Mouse (Mus musculus): ENCODE data around the gene Ctr9. TPM values are rescaled to one million over a fixed set of nuclear protein-coding genes. Genes with fewer than 3 reads are reported as not detected.
A peak's percentile ranks its signal among the peaks of the same experiment; 100 is the strongest.

Gene Ctr9
- polyA plus RNA-seq, 1 experiment, result 3.9 TPM

GRCm38 (mm10) chr7:111080876-111081275 is 52.1 kb downstream of the Ctr9 start:
- Histone ChIP-seq H3K4me3 (ENCODE audit: low read depth, low read length) (peak overlapping the region; percentile 60; the same call in 1 of the 2 replicates), H3K27ac (ENCODE audit: insufficient read depth, low read depth, low read length) (no peak overlapping the region), H3K36me3 (ENCODE audit: control insufficient read depth, insufficient read depth, low read length) (peaks cover 49% of the 10 kb centered on the region), H3K4me1 (ENCODE audit: control insufficient read depth, insufficient read depth, insufficient read length, low read length) (no peaks in the 10 kb centered on the region; the same call in 1 of the 2 replicates), H3K27me3 (ENCODE audit: control insufficient read depth, insufficient read depth, low read length) (no peaks in the 10 kb centered on the region)
- WGBS, result 33% methylated on average over 3 of the region's 3 CpGs
- TF ChIP-seq POLR2A (IDR thresholded peaks at IDR 0.05; ENCODE audit: low read depth, low read length) (no peak), CTCF (IDR thresholded peaks at IDR 0.05; ENCODE audit: extremely low read depth, insufficient read length, insufficient replicate concordance, low read depth, low read length) (no peak)

- WGBS, result 1% methylated on average over 83 of the region's 83 CpGs
- no peak for TF ChIP-seq CTCF (IDR thresholded peaks at IDR 0.05; ENCODE audit: extremely low read depth, insufficient read length, insufficient replicate concordance, low read depth, low read length)
- no peak; the same call in 1 of the 2 replicates for TF ChIP-seq POLR2A (IDR thresholded peaks at IDR 0.05; ENCODE audit: low read depth, low read length)
Measured at GRCm38 (mm10) chr7:111082043-111082821, 53.5 kb downstream of the Ctr9 start.

GRCm38 (mm10) chr7:111082822-111083732 is 54.3 kb downstream of the Ctr9 start, which contains the start of gene Eif4g2:
Gene Eif4g2 (minus strand): TSS chr7:111083030.
- Histone ChIP-seq H3K27me3 (ENCODE audit: control insufficient read depth, insufficient read depth, low read length) (no peaks in the 10 kb centered on the region), H3K27ac (ENCODE audit: insufficient read depth, low read depth, low read length) (peak within 1 kb of the TSS; percentile 98), H3K4me1 (ENCODE audit: control insufficient read depth, insufficient read depth, insufficient read length, low read length) (no peaks in the 10 kb centered on the region; the same call in 1 of the 2 replicates), H3K36me3 (ENCODE audit: control insufficient read depth, insufficient read depth, low read length) (peaks cover 29% of the 10 kb centered on the region), H3K4me3 (ENCODE audit: low read depth, low read length) (peak within 1 kb of the TSS; percentile 96)
- WGBS, result under 1% methylated on average over 70 of the region's 70 CpGs
- TF ChIP-seq POLR2A (IDR thresholded peaks at IDR 0.05; ENCODE audit: low read depth, low read length) (peak; percentile 99), CTCF (IDR thresholded peaks at IDR 0.05; ENCODE audit: extremely low read depth, insufficient read length, insufficient replicate concordance, low read depth, low read length) (no peak)

More at GRCm38 (mm10) chr7:111082043-111082821, 53.5 kb downstream of the Ctr9 start:
- H3K4me3 ChIP-seq (ENCODE audit: low read depth, low read length), result peak overlapping the region; percentile 96
- H3K36me3 ChIP-seq (ENCODE audit: control insufficient read depth, insufficient read depth, low read length), result peaks cover 36% of the 10 kb centered on the region
- H3K4me1 ChIP-seq (ENCODE audit: control insufficient read depth, insufficient read depth, insufficient read length, low read length), result no peaks in the 10 kb centered on the region; the same call in 1 of the 2 replicates
- peak overlapping the region; percentile 98 for H3K27ac ChIP-seq (ENCODE audit: insufficient read depth, low read depth, low read length)
- H3K27me3 ChIP-seq (ENCODE audit: control insufficient read depth, insufficient read depth, low read length), result no peaks in the 10 kb centered on the region

- no peaks in the 10 kb centered on the region for H3K27me3 ChIP-seq (ENCODE audit: control insufficient read depth, insufficient read depth, low read length)
- H3K4me3 ChIP-seq (ENCODE audit: low read depth, low read length), result peak overlapping the region; percentile 73; the same call in 1 of the 2 replicates
- H3K27ac ChIP-seq (ENCODE audit: insufficient read depth, low read depth, low read length), result peak overlapping the region; percentile 98
- no peaks in the 10 kb centered on the region; the same call in 1 of the 2 replicates for H3K4me1 ChIP-seq (ENCODE audit: control insufficient read depth, insufficient read depth, insufficient read length, low read length)
- TF ChIP-seq CTCF (IDR thresholded peaks at IDR 0.05; ENCODE audit: extremely low read depth, insufficient read length, insufficient replicate concordance, low read depth, low read length) (no peak), POLR2A (IDR thresholded peaks at IDR 0.05; ENCODE audit: low read depth, low read length) (no peak)
- 3% methylated on average over 4 of the region's 4 CpGs for WGBS
- peaks cover 25% of the 10 kb centered on the region for H3K36me3 ChIP-seq (ENCODE audit: control insufficient read depth, insufficient read depth, low read length)
Measured at GRCm38 (mm10) chr7:111083733-111084120, 55.0 kb downstream of the Ctr9 start.

GRCm38 (mm10) chr7:111084443-111084842 is 55.7 kb downstream of the Ctr9 start:
- Histone ChIP-seq H3K4me1 (ENCODE audit: control insufficient read depth, insufficient read depth, insufficient read length, low read length) (no peaks in the 10 kb centered on the region; the same call in 1 of the 2 replicates), H3K27me3 (ENCODE audit: control insufficient read depth, insufficient read depth, low read length) (no peaks in the 10 kb centered on the region), H3K27ac (ENCODE audit: insufficient read depth, low read depth, low read length) (no peak overlapping the region), H3K36me3 (ENCODE audit: control insufficient read depth, insufficient read depth, low read length) (peaks cover 19% of the 10 kb centered on the region), H3K4me3 (ENCODE audit: low read depth, low read length) (no peak overlapping the region)
- no peak for TF ChIP-seq POLR2A (IDR thresholded peaks at IDR 0.05; ENCODE audit: low read depth, low read length)
- no peak for TF ChIP-seq CTCF (IDR thresholded peaks at IDR 0.05; ENCODE audit: extremely low read depth, insufficient read length, insufficient replicate concordance, low read depth, low read length)
- 74% methylated on average over 2 of the region's 2 CpGs for WGBS

GRCm38 (mm10) chr7:111085153-111085552 is 56.4 kb downstream of the Ctr9 start:
- Histone ChIP-seq H3K27ac (ENCODE audit: insufficient read depth, low read depth, low read length) (no peak overlapping the region), H3K36me3 (ENCODE audit: control insufficient read depth, insufficient read depth, low read length) (peaks cover 12% of the 10 kb centered on the region), H3K4me1 (ENCODE audit: control insufficient read depth, insufficient read depth, insufficient read length, low read length) (no peaks in the 10 kb centered on the region; the same call in 1 of the 2 replicates), H3K4me3 (ENCODE audit: low read depth, low read length) (no peak overlapping the region), H3K27me3 (ENCODE audit: control insufficient read depth, insufficient read depth, low read length) (no peaks in the 10 kb centered on the region)
- no peak for TF ChIP-seq CTCF (IDR thresholded peaks at IDR 0.05; ENCODE audit: extremely low read depth, insufficient read length, insufficient replicate concordance, low read depth, low read length)
- no peak for TF ChIP-seq POLR2A (IDR thresholded peaks at IDR 0.05; ENCODE audit: low read depth, low read length)

Data from small intestine, adult 2 months (tissue).